In genomic region chr2:158409595-158410021, GRCm38 (mm10) we compare ENCODE assay signal across 8 mouse cellular contexts. TPM values are rescaled to one million over a fixed set of nuclear protein-coding genes. Genes with fewer than 3 reads are reported as not detected.
DNase-seq lines count a peak whose midpoint lies in the region; ATAC-seq lines count a peak whose summit lies in the region.

Gene Ralgapb (plus strand): TSS chr2:158409848.

- intact Hi-C loops in left cerebral cortex, postnatal 14 days (cut with DNase I) = no loop called here

- H3K27ac ChIP-seq in intestine, embryonic 14.5 days (ENCODE audit: low read depth) = peak within 1 kb of the TSS; percentile 57

- no peaks in the 10 kb centered on the region for H3K36me3 ChIP-seq in intestine, embryonic 14.5 days (ENCODE audit: control insufficient read depth, insufficient read depth, low read length)

- peaks cover 10% of the 10 kb centered on the region for H3K4me1 ChIP-seq in intestine, embryonic 14.5 days (replicated peaks; ENCODE audit: control insufficient read depth, insufficient read depth, low read length)

- H3K9me3 ChIP-seq in intestine, embryonic 14.5 days (ENCODE audit: control insufficient read depth, low read length) = no peaks in the 10 kb centered on the region

- peak; percentile 86 for ATAC-seq in intestine, embryonic 14.5 days (replicated peaks; ENCODE audit: low FRiP score, low TSS enrichment, low read depth)

- DNase-seq in adrenal gland, adult 18-20 months (ENCODE audit: low spot score in 2 of 2) = peak; percentile 99
- peak; percentile 99 for DNase-seq in embryo, embryonic 11 days
- peak; percentile 96 for DNase-seq in gastrocnemius, postnatal 25 days
- DNase-seq in intestine, embryonic 14.5 days (ENCODE audit: low spot score) = peak; percentile 96
- peak; percentile 98 to 100 for DNase-seq in left cerebral cortex, postnatal 14 days (ENCODE audit: low spot score in 2 of 2)
- peak; percentile 100 for DNase-seq in mesoderm, embryonic 11.5 days (ENCODE audit: low read depth, low spot score)
- peak; percentile 96 to 97 for DNase-seq in right cerebral cortex, postnatal 36 days (ENCODE audit: low spot score in 2 of 2)
- peak; percentile 97 for DNase-seq in yolk sac, embryonic 10.5 days (ENCODE audit: low spot score)

- no peaks in the 10 kb centered on the region for H3K27me3 ChIP-seq in intestine, embryonic 14.5 days (replicated peaks; ENCODE audit: control insufficient read depth, insufficient read depth, low read length)

- under 1% methylated on average over 44 of the region's 46 CpGs for WGBS in intestine, embryonic 14.5 days

- H3K9ac ChIP-seq in intestine, embryonic 14.5 days (ENCODE audit: low read length) = peak within 1 kb of the TSS; percentile 76

- peak within 1 kb of the TSS; percentile 67 for H3K4me3 ChIP-seq in intestine, embryonic 14.5 days (ENCODE audit: low read depth, low read length)

- H3K4me2 ChIP-seq in intestine, embryonic 14.5 days (ENCODE audit: low read length) = peak within 1 kb of the TSS; percentile 93

RNA-seq across cellular contexts. Expression of gene Ralgapb, which starts in this region (rescaled TPM):
- 10 to 100 TPM; 55.3 to 71.6 TPM for total RNA-seq in adrenal gland, adult 18-20 months (2021)
- 10 to 100 TPM; 21.6 to 25.2 TPM for total RNA-seq in gastrocnemius, postnatal 25 days (2021)
- 19.5 and 20.3 TPM in 2 replicates for polyA plus RNA-seq in intestine, embryonic 14.5 days (2014; fragmentation: Nextera tagmentation; extraction: Ambion mirVana)
- total RNA-seq in left cerebral cortex, postnatal 14 days (2021) = 10 to 100 TPM; 93.1 to 93.2 TPM

Comparison
In these comparisons a context has a peak if more than half of its experiments do, and no peak if none do; other contexts are left out.
1. Peak in every context shown above with its lines: DNase-seq, ATAC-seq, H3K4me3 ChIP-seq and H3K27ac ChIP-seq.